Mouse (Mus musculus) stomach, postnatal 0 days (tissue): ENCODE data around the gene Gypa.

ENCODE experiments used
- CTCF ChIP-seq: IDR thresholded peaks from 2 replicates; pipeline ENCODE4 v1.5.1; 2016; ENCODE audit warnings: antibody characterized with exemption, low read depth, mild to moderate bottlenecking, moderate library complexity
- EP300 ChIP-seq: optimal IDR thresholded peaks from 2 replicates; pipeline ENCODE3; 2016; ENCODE audit warnings: antibody characterized with exemption

DNA sequence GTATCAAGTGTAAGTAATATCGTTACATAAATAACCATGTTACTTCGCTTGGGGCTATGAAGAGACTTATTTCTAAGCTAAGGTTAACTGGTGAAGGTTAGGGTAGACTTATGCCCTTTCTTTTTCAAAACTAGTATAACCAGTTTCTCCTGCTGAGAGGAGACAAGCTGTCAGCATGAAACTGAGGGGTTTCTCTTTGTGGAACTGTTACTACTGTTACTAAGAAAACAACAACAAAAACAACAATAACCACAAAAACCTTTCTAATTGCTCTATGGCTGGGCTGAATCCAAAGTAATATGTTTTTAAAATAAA is 722 bp downstream of the Gypa start:
- no peak for TF ChIP-seq CTCF
- TF ChIP-seq EP300, result no peak
